Mouse (Mus musculus) forebrain, embryonic 16.5 days (tissue): ENCODE results near the gene Eif4b. TPM values are rescaled to one million over a fixed set of nuclear protein-coding genes. Genes with fewer than 3 reads are reported as not detected.
A peak's percentile ranks its signal among the peaks of the same experiment; 100 is the strongest.

Experiments
- ATAC-seq: fragments of 200-750 bp; cut with Nextera tagmentation; 2 replicates; pipeline ENCODE4 v1.8.0; 2017; ENCODE audit warnings: mild to moderate bottlenecking, moderate library complexity
- H3K27ac ChIP-seq: fragments of 300-500 bp; sonication (generic); 2 replicates; pipeline ENCODE4 v1.5.1; 2014; ENCODE audit warnings: low read length, control low read depth
- H3K27me3 ChIP-seq: fragments of 300-500 bp; sonication (generic); replicated peaks from 2 replicates; pipeline ENCODE4 v1.6.1; 2014; ENCODE audit warnings: low read length; ENCODE audit not compliant: control insufficient read depth, insufficient read depth
- H3K36me3 ChIP-seq: fragments of 300-500 bp; sonication (generic); 2 replicates; pipeline ENCODE4 v1.6.1; 2014; ENCODE audit not compliant: control insufficient read depth, insufficient read depth
- H3K4me1 ChIP-seq: fragments of 300-500 bp; sonication (generic); replicated peaks from 2 replicates; pipeline ENCODE4 v1.6.1; 2014; ENCODE audit warnings: low read length; ENCODE audit not compliant: control insufficient read depth, insufficient read depth
- H3K4me2 ChIP-seq: fragments of 300-500 bp; sonication (generic); 2 replicates; pipeline ENCODE4 v1.6.1; 2014; ENCODE audit warnings: mild to moderate bottlenecking, low read length, control low read depth
- H3K4me3 ChIP-seq: fragments of 300-500 bp; sonication (generic); replicated peaks from 2 replicates; pipeline ENCODE4 v1.5.1; 2014; ENCODE audit warnings: mild to moderate bottlenecking, low read length, control low read depth
- H3K9ac ChIP-seq: fragments of 300-500 bp; sonication (generic); replicated peaks from 2 replicates; pipeline ENCODE4 v1.6.1; 2014; ENCODE audit warnings: low read depth, low read length, control low read depth
- H3K9me3 ChIP-seq: fragments of 300-500 bp; sonication (generic); 2 replicates; pipeline ENCODE4 v1.6.1; 2016; ENCODE audit warnings: low read length; ENCODE audit not compliant: control insufficient read depth
- WGBS: fragments of 180-500 bp; shearing (Covaris S2); extraction: QIAGEN DNeasy Blood & Tissue Kit; methylation state at CpG from one replicate; pipeline ENCODE4 v1.1.7; 2014; 5-methylcytosine and 5-hydroxymethylcytosine counted together
- polyA plus RNA-seq: library from polyadenylated mRNA; unstranded; fragments of >200 nt; fragmentation: Nextera tagmentation; extraction: Ambion mirVana; gene quantifications from 2 replicates; pipeline ENCODE4 v1.2.1, GENCODE M21; 2015

Gene Eif4b
- 109 and 117 TPM in 2 replicates for polyA plus RNA-seq

GRCm38 (mm10) chr15:102073559-102074069 is at the start of gene Eif4b:
Gene Eif4b (plus strand): TSS chr15:102073773.
- peaks cover 20% of the 10 kb centered on the region for H3K4me1 ChIP-seq
- H3K36me3 ChIP-seq, result no peaks in the 10 kb centered on the region
- peak within 1 kb of the TSS; percentile 81 for H3K4me2 ChIP-seq
- ATAC-seq, result peak; percentile 94
- H3K27ac ChIP-seq, result peak within 1 kb of the TSS; percentile 94
- peaks cover 5% of the 10 kb centered on the region; the same call in 1 of the 2 replicates for H3K27me3 ChIP-seq
- WGBS, result under 1% methylated on average over 58 of the region's 58 CpGs
- peak within 1 kb of the TSS; percentile 89 for H3K4me3 ChIP-seq
- H3K9ac ChIP-seq, result peak within 1 kb of the TSS; percentile 95
- H3K9me3 ChIP-seq, result no peaks in the 10 kb centered on the region

GRCm38 (mm10) chr15:102023888-102024287 is 49.7 kb upstream of the Eif4b start:
- Histone ChIP-seq H3K4me3 (no peak overlapping the region), H3K27me3 (peaks cover 14% of the 10 kb centered on the region; the same call in 1 of the 2 replicates), H3K36me3 (no peaks in the 10 kb centered on the region), H3K9ac (no peak overlapping the region), H3K4me1 (0 out of 2 replicates have a peak, but pooled peaks cover 6% of the 10 kb centered on the region), H3K9me3 (no peaks in the 10 kb centered on the region), H3K4me2 (no peak overlapping the region), H3K27ac (no peak overlapping the region)
- 70% methylated on average over 8 of the region's 8 CpGs for WGBS
- ATAC-seq, result no peak

GRCm38 (mm10) chr15:102025136-102025872 is 48.3 kb upstream of the Eif4b start:
- no peak overlapping the region for H3K27ac ChIP-seq
- H3K4me1 ChIP-seq, result 0 out of 2 replicates have a peak, but pooled peaks cover 6% of the 10 kb centered on the region
- no peak for ATAC-seq
- H3K4me2 ChIP-seq, result peak overlapping the region; percentile 10; the same call in 1 of the 2 replicates
- peaks cover 14% of the 10 kb centered on the region; the same call in 1 of the 2 replicates for H3K27me3 ChIP-seq
- no peak overlapping the region for H3K4me3 ChIP-seq
- H3K36me3 ChIP-seq, result no peaks in the 10 kb centered on the region
- H3K9me3 ChIP-seq, result no peaks in the 10 kb centered on the region
- no peak overlapping the region; the same call in 1 of the 2 replicates for H3K9ac ChIP-seq
- WGBS, result 6% methylated on average over 22 of the region's 22 CpGs

GRCm38 (mm10) chr15:102026430-102026829 is 47.1 kb upstream of the Eif4b start:
- no peak overlapping the region for H3K27ac ChIP-seq
- no peak overlapping the region for H3K4me2 ChIP-seq
- H3K4me1 ChIP-seq, result 0 out of 2 replicates have a peak, but pooled peaks cover 6% of the 10 kb centered on the region
- WGBS, result 16% methylated on average over 12 of the region's 12 CpGs
- H3K36me3 ChIP-seq, result no peaks in the 10 kb centered on the region
- no peak overlapping the region for H3K9ac ChIP-seq
- ATAC-seq, result no peak
- H3K9me3 ChIP-seq, result no peaks in the 10 kb centered on the region
- peaks cover 14% of the 10 kb centered on the region; the same call in 1 of the 2 replicates for H3K27me3 ChIP-seq
- H3K4me3 ChIP-seq, result no peak overlapping the region

- 3% methylated on average over 28 of the region's 28 CpGs for WGBS
- H3K4me2 ChIP-seq, result peak within 1 kb of the TSS; percentile 0; the same call in 1 of the 2 replicates
- H3K4me1 ChIP-seq, result 0 out of 2 replicates have a peak, but pooled peaks cover 6% of the 10 kb centered on the region
- H3K36me3 ChIP-seq, result no peaks in the 10 kb centered on the region
- H3K9ac ChIP-seq, result no peak within 1 kb of the TSS
- ATAC-seq, result no peak
- no peak within 1 kb of the TSS for H3K4me3 ChIP-seq
- H3K9me3 ChIP-seq, result no peaks in the 10 kb centered on the region
- no peak within 1 kb of the TSS for H3K27ac ChIP-seq
- H3K27me3 ChIP-seq, result peaks cover 14% of the 10 kb centered on the region; the same call in 1 of the 2 replicates
Observed at GRCm38 (mm10) chr15:102028040-102028439, 45.5 kb upstream of the Eif4b start, which contains the start of gene Krt18. Gene Krt18 (plus strand): TSS chr15:102028180.

GRCm38 (mm10) chr15:102034121-102035053 is 39.2 kb upstream of the Eif4b start:
- Histone ChIP-seq H3K9ac (no peak overlapping the region), H3K36me3 (no peaks in the 10 kb centered on the region), H3K9me3 (no peaks in the 10 kb centered on the region), H3K27ac (no peak overlapping the region), H3K4me3 (no peak overlapping the region), H3K27me3 (no peaks in the 10 kb centered on the region), H3K4me1 (no peaks in the 10 kb centered on the region), H3K4me2 (no peak overlapping the region)
- ATAC-seq, result no peak
- WGBS, result 65% methylated on average over 16 of the region's 16 CpGs

GRCm38 (mm10) chr15:102040277-102040676 is 33.3 kb upstream of the Eif4b start:
- Histone ChIP-seq H3K4me1 (no peaks in the 10 kb centered on the region), H3K27me3 (no peaks in the 10 kb centered on the region), H3K27ac (no peak overlapping the region), H3K36me3 (no peaks in the 10 kb centered on the region), H3K9ac (no peak overlapping the region), H3K9me3 (no peaks in the 10 kb centered on the region), H3K4me2 (no peak overlapping the region), H3K4me3 (no peak overlapping the region)
- ATAC-seq, result no peak
- 79% methylated on average over 4 of the region's 4 CpGs for WGBS

- H3K9ac ChIP-seq, result no peak overlapping the region
- H3K27ac ChIP-seq, result no peak overlapping the region
- no peak overlapping the region for H3K4me2 ChIP-seq
- 83% methylated on average over 7 of the region's 7 CpGs for WGBS
- no peaks in the 10 kb centered on the region for H3K9me3 ChIP-seq
- no peaks in the 10 kb centered on the region for H3K4me1 ChIP-seq
- ATAC-seq, result no peak
- H3K4me3 ChIP-seq, result no peak overlapping the region
- no peaks in the 10 kb centered on the region for H3K27me3 ChIP-seq
- no peaks in the 10 kb centered on the region for H3K36me3 ChIP-seq
Observed at GRCm38 (mm10) chr15:102041951-102042350, 31.6 kb upstream of the Eif4b start.

GRCm38 (mm10) chr15:102044745-102045144 is 28.8 kb upstream of the Eif4b start:
- Histone ChIP-seq H3K4me3 (no peak overlapping the region), H3K4me1 (no peaks in the 10 kb centered on the region), H3K9me3 (no peaks in the 10 kb centered on the region), H3K9ac (no peak overlapping the region), H3K27ac (no peak overlapping the region), H3K36me3 (no peaks in the 10 kb centered on the region), H3K27me3 (no peaks in the 10 kb centered on the region), H3K4me2 (no peak overlapping the region)
- no peak for ATAC-seq
- WGBS, result 88% methylated on average over 3 of the region's 3 CpGs
